Mouse (Mus musculus) stomach, postnatal 0 days (tissue): ENCODE data around the gene Rapgef1. TPM values are rescaled to one million over a fixed set of nuclear protein-coding genes. Genes with fewer than 3 reads are reported as not detected.

ENCODE experiments used
- ATAC-seq: fragments of 200-750 bp; cut with Nextera tagmentation; 2 replicates; pipeline ENCODE4 v1.8.0; 2017; ENCODE audit not compliant: low FRiP score, low TSS enrichment
- DNase-seq: peaks from one replicate; pipeline ENCODE4 v3.0.0-alpha.2; 2016; ENCODE audit warnings: low spot score
- H3K27ac ChIP-seq: fragments of 300-500 bp; sonication (generic); replicated peaks from 2 replicates; pipeline ENCODE4 v1.5.1; 2014; ENCODE audit warnings: mild to moderate bottlenecking, control low read depth
- H3K27me3 ChIP-seq: fragments of 300-500 bp; sonication (generic); 2 replicates; pipeline ENCODE4 v1.6.1; 2014; ENCODE audit warnings: low read length; ENCODE audit not compliant: control insufficient read depth, insufficient read depth
- H3K36me3 ChIP-seq: fragments of 300-500 bp; sonication (generic); 2 replicates; pipeline ENCODE4 v1.6.1; 2014; ENCODE audit warnings: low read length, mixed read lengths; ENCODE audit not compliant: control insufficient read depth, insufficient read depth
- H3K4me1 ChIP-seq: fragments of 300-500 bp; sonication (generic); replicated peaks from 2 replicates; pipeline ENCODE4 v1.6.1; 2014; ENCODE audit warnings: antibody characterized with exemption; ENCODE audit not compliant: control insufficient read depth, insufficient read depth
- H3K4me2 ChIP-seq: fragments of 300-500 bp; sonication (generic); replicated peaks from 2 replicates; pipeline ENCODE4 v1.6.1; 2014; ENCODE audit warnings: low read depth, mild to moderate bottlenecking, control low read depth, moderate library complexity
- H3K4me3 ChIP-seq: fragments of 300-500 bp; sonication (generic); 2 replicates; pipeline ENCODE4 v1.5.1; 2014; ENCODE audit warnings: low read depth, low read length, control low read depth
- H3K9ac ChIP-seq: fragments of 300-500 bp; sonication (generic); 2 replicates; pipeline ENCODE4 v1.6.1; 2014; ENCODE audit warnings: mild to moderate bottlenecking, low read length, control low read depth, mixed read lengths
- H3K9me3 ChIP-seq: fragments of 300-500 bp; sonication (generic); 2 replicates; pipeline ENCODE4 v1.6.1; 2016; ENCODE audit warnings: low read length; ENCODE audit not compliant: control insufficient read depth
- CTCF ChIP-seq: IDR thresholded peaks from 2 replicates; pipeline ENCODE4 v1.5.1; 2016; ENCODE audit warnings: antibody characterized with exemption, low read depth, mild to moderate bottlenecking, moderate library complexity
- EP300 ChIP-seq: optimal IDR thresholded peaks from 2 replicates; pipeline ENCODE3; 2016; ENCODE audit warnings: antibody characterized with exemption
- WGBS: fragments of 180-500 bp; shearing (Covaris S2); extraction: QIAGEN DNeasy Blood & Tissue Kit; methylation state at CpG from one replicate; pipeline ENCODE4 v1.1.7; 2014; 5-methylcytosine and 5-hydroxymethylcytosine counted together
- polyA plus RNA-seq: library from polyadenylated mRNA; unstranded; fragments of >200 nt; fragmentation: Nextera tagmentation; extraction: Ambion mirVana; gene quantifications from 2 replicates; pipeline ENCODE4 v1.2.1, GENCODE M21; 2015

The Rapgef1 gene
- polyA plus RNA-seq, 1 experiment from 2014 or later: 7.2 TPM

DNA sequence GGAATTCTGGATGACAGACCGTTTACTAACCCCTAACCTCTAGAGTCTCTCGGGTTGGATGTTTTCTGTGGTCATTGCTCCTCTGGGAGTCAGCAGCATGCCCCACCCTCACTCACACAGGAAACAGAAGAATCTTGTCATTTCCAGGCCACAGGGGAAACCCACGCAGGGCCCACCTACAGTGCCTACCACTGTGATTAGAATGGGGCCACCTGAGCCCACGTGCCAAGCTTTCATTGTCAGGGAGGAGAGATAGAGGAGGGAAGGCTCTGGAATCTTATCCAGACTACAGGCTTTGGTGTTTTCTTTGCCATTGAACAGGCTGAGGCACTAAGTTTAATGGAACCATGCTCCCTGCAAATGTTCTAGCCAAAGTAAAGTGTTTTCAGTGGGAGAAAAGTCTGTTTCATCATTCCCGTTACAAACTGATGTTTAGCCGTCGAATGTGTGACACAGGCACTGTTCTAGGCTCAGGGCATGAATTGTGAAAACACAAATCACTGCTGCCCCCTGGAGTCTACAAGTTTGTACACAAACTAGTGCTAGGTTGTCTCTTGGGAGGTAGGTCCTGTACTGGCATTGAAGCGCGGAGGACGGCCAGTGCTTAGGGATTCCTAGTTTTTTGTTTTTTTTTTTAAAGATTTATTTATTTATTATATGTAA, 30.4 kb downstream of the Rapgef1 start:
- no peak for TF ChIP-seq EP300
- TF ChIP-seq CTCF: peak; percentile 67
- H3K27me3 ChIP-seq: no peaks in the 10 kb centered on the region
- ATAC-seq: no peak
- H3K4me2 ChIP-seq: no peak overlapping the region
- no peaks in the 10 kb centered on the region; the same call in 1 of the 2 replicates for H3K4me1 ChIP-seq
- 0 out of 2 replicates have a peak overlapping the region, but pooled peaks have one; percentile 49 for H3K27ac ChIP-seq
- 69% methylated on average over 10 of the region's 10 CpGs for WGBS
- no peaks in the 10 kb centered on the region for H3K9me3 ChIP-seq
- no peaks in the 10 kb centered on the region for H3K36me3 ChIP-seq
- H3K4me3 ChIP-seq: no peak overlapping the region
- DNase-seq: peak; percentile 36
- H3K9ac ChIP-seq: no peak overlapping the region

DNA sequence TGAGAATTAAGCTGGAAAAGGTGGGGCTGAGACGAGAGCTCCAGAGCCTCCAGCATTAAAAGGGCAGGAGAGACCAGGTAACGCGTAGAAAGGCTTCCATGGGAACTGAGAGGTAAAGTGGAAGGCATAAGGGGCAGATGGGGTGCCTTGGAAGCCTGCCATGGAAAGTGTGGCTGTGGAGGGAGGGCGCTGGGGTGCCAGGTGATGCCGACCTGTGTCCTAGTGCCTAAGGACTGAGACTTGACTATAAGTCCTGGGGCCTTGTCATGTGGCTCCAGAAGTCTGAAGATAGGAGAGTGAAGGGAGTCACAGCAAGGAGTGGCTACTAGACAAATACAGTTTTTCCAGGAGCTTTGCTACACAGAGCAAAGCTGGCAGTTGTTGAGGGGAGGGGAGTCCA, 32.4 kb downstream of the Rapgef1 start:
- TF ChIP-seq CTCF: no peak
- no peak for TF ChIP-seq EP300
- peak; percentile 54 for DNase-seq
- Histone ChIP-seq H3K4me2 (no peak overlapping the region), H3K9me3 (no peaks in the 10 kb centered on the region), H3K27ac (no peak overlapping the region), H3K9ac (no peak overlapping the region), H3K27me3 (no peaks in the 10 kb centered on the region), H3K4me3 (no peak overlapping the region), H3K4me1 (no peaks in the 10 kb centered on the region; the same call in 1 of the 2 replicates), H3K36me3 (no peaks in the 10 kb centered on the region)
- peak; percentile 65 for ATAC-seq
- 74% methylated on average over 5 of the region's 5 CpGs for WGBS

DNA sequence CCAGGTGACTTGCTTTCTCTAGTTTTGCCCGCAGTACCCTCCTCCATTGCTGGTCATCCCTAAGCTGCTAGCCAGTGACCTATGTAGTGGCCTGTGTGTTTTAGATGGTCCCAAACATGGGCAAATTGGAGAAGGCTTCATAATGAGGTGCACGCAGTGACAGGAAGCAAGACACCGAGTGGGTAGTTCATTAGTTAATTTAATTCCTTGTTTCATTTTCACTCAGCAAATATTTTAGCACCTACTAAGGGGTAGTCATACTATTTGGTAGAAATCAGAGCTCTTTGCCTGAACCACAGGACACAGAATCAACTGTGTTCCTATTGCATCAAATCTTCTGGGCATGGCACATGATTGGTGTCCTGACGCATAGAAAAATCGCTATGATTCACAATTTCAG, 35.9 kb downstream of the Rapgef1 start:
- Histone ChIP-seq H3K36me3 (no peaks in the 10 kb centered on the region), H3K9ac (no peak overlapping the region), H3K27me3 (no peaks in the 10 kb centered on the region), H3K4me2 (no peak overlapping the region), H3K4me1 (no peaks in the 10 kb centered on the region; the same call in 1 of the 2 replicates), H3K4me3 (no peak overlapping the region), H3K27ac (no peak overlapping the region), H3K9me3 (no peaks in the 10 kb centered on the region)
- ATAC-seq (no peak), DNase-seq (no peak)
- 91% methylated on average over 5 of the region's 5 CpGs for WGBS
- no peak for TF ChIP-seq EP300
- TF ChIP-seq CTCF: no peak

DNA sequence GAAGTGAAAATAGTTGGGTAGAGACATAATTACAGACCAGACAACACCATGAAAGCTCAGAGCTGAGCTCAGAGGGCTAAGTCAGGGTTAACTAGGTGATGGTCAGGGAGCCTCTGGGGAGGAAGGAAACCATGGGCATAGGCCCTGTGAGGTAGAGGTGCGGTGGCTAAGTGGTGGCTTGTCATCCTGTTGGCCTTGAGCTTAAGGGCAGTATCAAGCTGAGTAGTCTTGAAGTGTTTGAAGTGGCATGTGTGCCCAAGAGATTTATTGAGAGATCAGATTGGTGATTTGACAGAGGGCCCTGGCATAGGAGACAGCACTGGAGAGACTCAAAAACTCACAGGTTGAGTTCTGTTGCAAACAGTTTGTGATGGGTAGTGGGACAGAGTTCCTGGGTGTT, 36.6 kb downstream of the Rapgef1 start:
- no peak overlapping the region for H3K9ac ChIP-seq
- no peak overlapping the region for H3K27ac ChIP-seq
- WGBS: 100% methylated on average over 1 of the region's 1 CpGs
- no peak overlapping the region for H3K4me2 ChIP-seq
- no peaks in the 10 kb centered on the region for H3K27me3 ChIP-seq
- DNase-seq (no peak), ATAC-seq (no peak)
- TF ChIP-seq CTCF (no peak), EP300 (no peak)
- no peaks in the 10 kb centered on the region; the same call in 1 of the 2 replicates for H3K4me1 ChIP-seq
- no peaks in the 10 kb centered on the region for H3K9me3 ChIP-seq
- H3K36me3 ChIP-seq: no peaks in the 10 kb centered on the region
- no peak overlapping the region for H3K4me3 ChIP-seq

DNA sequence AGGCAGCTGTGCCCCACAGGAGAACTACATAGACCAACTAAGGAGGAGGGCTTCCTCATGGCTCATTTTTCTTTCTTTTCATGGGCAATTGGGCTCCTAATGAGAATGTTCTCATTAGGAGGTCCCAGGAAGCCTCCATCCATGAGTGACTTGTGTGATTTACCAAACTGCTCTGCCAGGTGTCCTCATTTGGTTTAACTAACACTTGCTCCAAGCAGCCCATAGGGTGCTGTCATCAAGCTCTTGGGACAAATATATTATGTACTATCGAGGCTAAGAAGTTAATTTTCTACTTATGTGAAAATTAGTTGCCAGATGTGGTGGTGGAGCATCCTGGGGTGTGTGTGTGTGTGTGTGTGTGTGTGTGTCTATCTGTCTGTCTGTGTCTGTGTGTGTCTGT, 37.6 kb downstream of the Rapgef1 start:
- no peak overlapping the region for H3K4me3 ChIP-seq
- H3K27ac ChIP-seq: no peak overlapping the region
- no peak overlapping the region for H3K9ac ChIP-seq
- no peaks in the 10 kb centered on the region for H3K4me1 ChIP-seq
- no peaks in the 10 kb centered on the region for H3K27me3 ChIP-seq
- TF ChIP-seq EP300: no peak
- no peak for TF ChIP-seq CTCF
- no peaks in the 10 kb centered on the region for H3K9me3 ChIP-seq
- no peak for DNase-seq
- ATAC-seq: no peak
- H3K36me3 ChIP-seq: no peaks in the 10 kb centered on the region
- whole genome bisulfite sequencing: 85% methylated on average over 1 of the region's 1 CpGs
- H3K4me2 ChIP-seq: no peak overlapping the region

DNA sequence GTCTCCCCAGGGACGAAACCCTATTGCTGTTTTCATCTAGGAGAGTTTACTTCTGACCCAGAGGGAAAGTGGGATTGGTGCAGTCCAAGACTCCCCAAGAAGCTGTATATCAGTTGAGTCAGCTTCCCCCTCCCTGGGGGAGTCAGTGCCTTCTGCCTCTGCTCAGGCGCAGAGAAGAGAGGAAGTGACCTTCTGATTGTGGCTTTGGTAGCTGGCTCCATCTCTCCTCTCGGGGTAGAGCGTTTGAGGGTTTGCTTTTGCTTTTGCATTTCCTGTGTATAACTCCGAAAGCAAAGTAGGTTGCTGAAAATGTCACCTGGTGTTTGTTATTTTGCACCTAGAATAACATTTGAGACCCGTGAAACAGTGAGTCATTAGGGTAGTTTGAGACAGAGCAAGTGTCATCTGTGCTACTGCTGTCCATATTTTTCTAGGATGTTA, 42.3 kb downstream of the Rapgef1 start:
- ATAC-seq (no peak), DNase-seq (no peak)
- Histone ChIP-seq H3K4me3 (no peak overlapping the region), H3K9me3 (no peaks in the 10 kb centered on the region), H3K9ac (no peak overlapping the region), H3K4me1 (no peaks in the 10 kb centered on the region), H3K36me3 (no peaks in the 10 kb centered on the region), H3K27ac (no peak overlapping the region), H3K4me2 (no peak overlapping the region), H3K27me3 (no peaks in the 10 kb centered on the region)
- TF ChIP-seq CTCF: no peak
- TF ChIP-seq EP300: no peak
- 65% methylated on average over 6 of the region's 6 CpGs for WGBS
